Mouse (Mus musculus) hindbrain, embryonic 12.5 days (tissue): ENCODE data around the gene Med13. TPM values are rescaled to one million over a fixed set of nuclear protein-coding genes. Genes with fewer than 3 reads are reported as not detected.
A peak's percentile ranks its signal among the peaks of the same experiment; 100 is the strongest.
"Not testable (repeated sequence)": the region's sequence is repeated elsewhere in the genome, so short reads cannot be mapped to it uniquely, and the experiment has no call there.

Source experiments
- ATAC-seq: fragments of 200-750 bp; cut with Nextera tagmentation; 2 replicates; pipeline ENCODE4 v1.8.0; 2017; ENCODE audit warnings: moderate TSS enrichment; ENCODE audit not compliant: low FRiP score
- H3K27ac ChIP-seq: fragments of 300-500 bp; sonication (generic); 2 replicates; pipeline ENCODE4 v1.5.1; 2016; ENCODE audit warnings: mild to moderate bottlenecking
- H3K27me3 ChIP-seq: fragments of 300-500 bp; sonication (generic); 2 replicates; pipeline ENCODE4 v1.6.1; 2016; ENCODE audit warnings: mild to moderate bottlenecking
- H3K36me3 ChIP-seq: fragments of 300-500 bp; sonication (generic); 2 replicates; pipeline ENCODE4 v1.6.1; 2016; ENCODE audit warnings: mild to moderate bottlenecking
- H3K4me1 ChIP-seq: fragments of 300-500 bp; sonication (generic); 2 replicates; pipeline ENCODE4 v1.6.1; 2016
- H3K4me2 ChIP-seq: fragments of 300-500 bp; sonication (generic); replicated peaks from 2 replicates; pipeline ENCODE4 v1.6.1; 2016; ENCODE audit warnings: mild to moderate bottlenecking
- H3K4me3 ChIP-seq: fragments of 300-500 bp; sonication (generic); 2 replicates; pipeline ENCODE4 v1.5.1; 2016; ENCODE audit warnings: mild to moderate bottlenecking
- H3K9ac ChIP-seq: fragments of 300-500 bp; sonication (generic); 2 replicates; pipeline ENCODE4 v1.6.1; 2016; ENCODE audit warnings: mild to moderate bottlenecking, moderate library complexity
- H3K9me3 ChIP-seq: fragments of 300-500 bp; sonication (generic); replicated peaks from 2 replicates; pipeline ENCODE4 v1.6.1; 2016; ENCODE audit warnings: mild to moderate bottlenecking
- WGBS: fragments of 180-500 bp; shearing (Covaris S2); methylation state at CpG from one replicate; pipeline ENCODE4 v1.1.7; 2016; 5-methylcytosine and 5-hydroxymethylcytosine counted together
- polyA plus RNA-seq: library from polyadenylated mRNA; unstranded; fragments of >200 nt; fragmentation: Nextera tagmentation; extraction: Ambion mirVana; gene quantifications from 2 replicates; pipeline ENCODE4 v1.2.1, GENCODE M21; 2016

Gene Med13
- polyA plus RNA-seq, 1 experiment from 2014 or later: 15.1 TPM

- WGBS: 82% methylated on average over 5 of the region's 5 CpGs
- no peak for ATAC-seq
- Histone ChIP-seq H3K4me1 (peaks cover 6% of the 10 kb centered on the region), H3K4me3 (no peak overlapping the region), H3K9ac (no peak overlapping the region), H3K27ac (no peak overlapping the region), H3K27me3 (no peaks in the 10 kb centered on the region), H3K4me2 (no peak overlapping the region), H3K9me3 (no peaks in the 10 kb centered on the region), H3K36me3 (peaks cover 9% of the 10 kb centered on the region)
Observed at GRCm38 (mm10) chr11:86347387-86348122, 9.8 kb downstream of the Med13 start.

- H3K9me3 ChIP-seq: no peaks in the 10 kb centered on the region
- no peak overlapping the region for H3K9ac ChIP-seq
- no peak overlapping the region for H3K4me2 ChIP-seq
- H3K36me3 ChIP-seq: peaks cover 14% of the 10 kb centered on the region
- no peak for ATAC-seq
- no peak overlapping the region for H3K27ac ChIP-seq
- H3K4me1 ChIP-seq: no peaks in the 10 kb centered on the region
- WGBS: 89% methylated on average over 3 of the region's 3 CpGs
- H3K27me3 ChIP-seq: no peaks in the 10 kb centered on the region
- H3K4me3 ChIP-seq: no peak overlapping the region
Observed at GRCm38 (mm10) chr11:86346525-86346924, 10.9 kb downstream of the Med13 start.

GRCm38 (mm10) chr11:86344940-86345339, 12.5 kb downstream of the Med13 start:
- not testable (repeated sequence) for H3K27me3 ChIP-seq, H3K4me3 ChIP-seq, H3K9ac ChIP-seq, H3K4me2 ChIP-seq, H3K27ac ChIP-seq, H3K4me1 ChIP-seq, ATAC-seq, H3K9me3 ChIP-seq
- 95% methylated on average over 1 of the region's 1 CpGs for WGBS
- peaks cover 16% of the 10 kb centered on the region for H3K36me3 ChIP-seq

- 93% methylated on average over 5 of the region's 5 CpGs for WGBS
- H3K9ac ChIP-seq: no peak overlapping the region
- no peaks in the 10 kb centered on the region for H3K4me1 ChIP-seq
- H3K36me3 ChIP-seq: peaks cover 34% of the 10 kb centered on the region
- H3K27ac ChIP-seq: no peak overlapping the region
- no peaks in the 10 kb centered on the region for H3K9me3 ChIP-seq
- H3K4me2 ChIP-seq: no peak overlapping the region
- H3K4me3 ChIP-seq: no peak overlapping the region
- H3K27me3 ChIP-seq: no peaks in the 10 kb centered on the region
- no peak for ATAC-seq
Observed at GRCm38 (mm10) chr11:86324251-86324650, 33.2 kb downstream of the Med13 start.

GRCm38 (mm10) chr11:86314992-86315391, 42.4 kb downstream of the Med13 start:
- H3K4me1 ChIP-seq, H3K27me3 ChIP-seq, H3K4me2 ChIP-seq, H3K9me3 ChIP-seq, ATAC-seq, H3K27ac ChIP-seq, H3K9ac ChIP-seq, H3K4me3 ChIP-seq: not testable (repeated sequence)
- peaks cover 15% of the 10 kb centered on the region for H3K36me3 ChIP-seq
- whole genome bisulfite sequencing: 89% methylated on average over 3 of the region's 3 CpGs

- WGBS: 82% methylated on average over 6 of the region's 6 CpGs
- Histone ChIP-seq H3K9ac (no peak overlapping the region), H3K9me3 (no peaks in the 10 kb centered on the region), H3K4me1 (no peaks in the 10 kb centered on the region), H3K4me2 (no peak overlapping the region), H3K36me3 (peaks cover 9% of the 10 kb centered on the region), H3K27me3 (no peaks in the 10 kb centered on the region), H3K4me3 (no peak overlapping the region), H3K27ac (no peak overlapping the region)
- ATAC-seq: no peak
Observed at GRCm38 (mm10) chr11:86310280-86310679, 47.1 kb downstream of the Med13 start.

GRCm38 (mm10) chr11:86292201-86292600, 65.2 kb downstream of the Med13 start:
- H3K4me2 ChIP-seq, H3K27ac ChIP-seq, H3K27me3 ChIP-seq, ATAC-seq, H3K9me3 ChIP-seq, H3K4me3 ChIP-seq, H3K9ac ChIP-seq, H3K4me1 ChIP-seq: not testable (repeated sequence)
- 95% methylated on average over 10 of the region's 10 CpGs for WGBS
- H3K36me3 ChIP-seq: peaks cover 15% of the 10 kb centered on the region

- Histone ChIP-seq H3K9me3 (no peaks in the 10 kb centered on the region), H3K27ac (no peak overlapping the region), H3K4me2 (no peak overlapping the region), H3K27me3 (no peaks in the 10 kb centered on the region), H3K4me3 (no peak overlapping the region), H3K4me1 (no peaks in the 10 kb centered on the region), H3K9ac (no peak overlapping the region), H3K36me3 (peaks cover 14% of the 10 kb centered on the region)
- WGBS: 95% methylated on average over 6 of the region's 6 CpGs
- ATAC-seq: no peak
Observed at GRCm38 (mm10) chr11:86291714-86292113, 65.7 kb downstream of the Med13 start.

GRCm38 (mm10) chr11:86285729-86286128, 71.7 kb downstream of the Med13 start:
- Histone ChIP-seq H3K27ac (no peak overlapping the region), H3K27me3 (no peaks in the 10 kb centered on the region), H3K9me3 (no peaks in the 10 kb centered on the region), H3K4me1 (no peaks in the 10 kb centered on the region), H3K36me3 (peaks cover 55% of the 10 kb centered on the region), H3K4me3 (no peak overlapping the region), H3K4me2 (no peak overlapping the region), H3K9ac (no peak overlapping the region)
- ATAC-seq: no peak
- 96% methylated on average over 8 of the region's 8 CpGs for WGBS

- Histone ChIP-seq H3K27me3 (no peaks in the 10 kb centered on the region), H3K9me3 (no peaks in the 10 kb centered on the region), H3K27ac (no peak overlapping the region), H3K9ac (no peak overlapping the region), H3K4me1 (no peaks in the 10 kb centered on the region), H3K4me2 (no peak overlapping the region), H3K36me3 (peaks cover 58% of the 10 kb centered on the region), H3K4me3 (no peak overlapping the region)
- 95% methylated on average over 6 of the region's 6 CpGs for WGBS
- no peak for ATAC-seq
Observed at GRCm38 (mm10) chr11:86278442-86279102, 78.8 kb downstream of the Med13 start.

- Histone ChIP-seq H3K4me2 (peak within 1 kb of the TSS; percentile 64), H3K27ac (peak within 1 kb of the TSS; percentile 81), H3K4me1 (peaks cover 13% of the 10 kb centered on the region), H3K9ac (peak within 1 kb of the TSS; percentile 84), H3K9me3 (no peaks in the 10 kb centered on the region), H3K4me3 (peak within 1 kb of the TSS; percentile 68), H3K36me3 (peaks cover 12% of the 10 kb centered on the region), H3K27me3 (no peaks in the 10 kb centered on the region)
- ATAC-seq: peak; percentile 92
- 8% methylated on average over 32 of the region's 32 CpGs for WGBS
Observed at GRCm38 (mm10) chr11:86257460-86258076, 99.8 kb downstream of the Med13 start, which contains the start of gene Ints2. Gene Ints2 (minus strand): TSS chr11:86257575.

GRCm38 (mm10) chr11:86257054-86257453, 100.3 kb downstream of the Med13 start:
- no peaks in the 10 kb centered on the region for H3K27me3 ChIP-seq
- peak overlapping the region; percentile 81 for H3K27ac ChIP-seq
- WGBS: under 1% methylated on average over 22 of the region's 22 CpGs
- H3K36me3 ChIP-seq: peaks cover 18% of the 10 kb centered on the region
- H3K9me3 ChIP-seq: no peaks in the 10 kb centered on the region
- peaks cover 13% of the 10 kb centered on the region for H3K4me1 ChIP-seq
- ATAC-seq: peak; percentile 69; the same call in 1 of the 2 replicates
- peak overlapping the region; percentile 84 for H3K9ac ChIP-seq
- peak overlapping the region; percentile 68 for H3K4me3 ChIP-seq
- H3K4me2 ChIP-seq: peak overlapping the region; percentile 64
